Mouse (Mus musculus): Measurements from ENCODE around the gene Aip.

Gene Aip
- long read RNA-seq, experiment 1, transcript Aip-201 (6 exons, 1,261 nt): major isoform, 86 of 103 reads
- long read RNA-seq, experiment 1, transcript Aip-202 (7 exons, 1,378 nt): minor isoform, 6 of 103 reads
- long read RNA-seq, experiment 1, partial matches to known transcripts: 4 of 103 reads
- long read RNA-seq, experiment 1, other reads (novel, unspliced or antisense): 7 of 103 reads
- long read RNA-seq, experiment 2, transcript Aip-202 (7 exons, 1,378 nt): minor isoform, 10 of 156 reads
- long read RNA-seq, experiment 2, transcript Aip-201 (6 exons, 1,261 nt): major isoform, 131 of 156 reads
- long read RNA-seq, experiment 2, partial matches to known transcripts: 5 of 156 reads
- long read RNA-seq, experiment 2, other reads (novel, unspliced or antisense): 9 of 156 reads

DNA sequence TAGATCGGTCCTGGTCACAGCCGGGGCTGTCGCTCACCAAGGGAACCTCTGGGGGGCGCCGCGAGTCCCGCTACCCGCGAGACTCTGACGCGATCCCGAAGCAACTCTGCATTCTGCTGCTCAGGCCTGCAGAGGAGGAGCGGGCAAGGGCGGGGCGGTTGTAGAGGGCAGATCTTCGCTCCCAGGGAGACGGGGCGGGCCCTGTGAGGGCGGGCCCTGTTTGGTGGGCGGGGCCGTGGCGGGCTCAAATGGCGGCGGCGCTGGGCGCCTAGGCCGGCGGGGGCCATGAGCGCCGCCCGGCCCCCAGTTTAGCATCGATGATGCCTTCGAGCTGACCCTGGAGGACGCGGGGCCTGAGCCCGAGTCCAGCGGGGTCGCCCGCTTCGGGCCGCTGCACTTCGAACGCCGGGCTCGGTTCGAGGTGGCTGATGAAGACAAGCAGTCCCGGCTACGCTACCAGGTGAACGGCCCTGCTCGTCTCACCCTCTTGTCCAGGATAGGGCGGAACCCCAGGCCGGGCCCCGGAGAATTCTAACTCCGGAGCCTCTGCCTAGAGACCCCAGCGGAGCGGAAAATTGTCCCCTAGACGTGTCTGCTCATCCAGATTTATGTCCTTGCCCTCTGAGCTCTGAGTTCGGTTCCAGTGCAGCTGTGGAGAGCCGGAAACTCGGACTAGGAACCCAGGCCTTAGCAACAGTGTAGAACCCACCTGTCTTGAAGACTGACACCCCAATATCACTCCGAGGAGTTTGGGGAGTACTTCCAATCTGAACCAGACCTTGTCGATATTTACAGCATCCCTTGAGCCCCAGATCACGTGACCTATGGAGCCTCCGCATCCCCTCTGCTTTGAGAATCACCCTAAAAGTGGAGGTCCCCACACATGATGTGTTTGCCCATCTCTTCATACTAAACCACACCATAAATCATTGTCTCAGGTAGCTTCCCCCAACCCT, at the start of gene Aip:
TSS of gene Aip (minus strand) at position 118 of the 956 bp plus-strand sequence.
- intact Hi-C loops (cut with DNase I): loop anchor here (2.0 kb wide), 1 partner anchor 21 kb away; no protein-coding TSS in a partner anchor

DNA sequence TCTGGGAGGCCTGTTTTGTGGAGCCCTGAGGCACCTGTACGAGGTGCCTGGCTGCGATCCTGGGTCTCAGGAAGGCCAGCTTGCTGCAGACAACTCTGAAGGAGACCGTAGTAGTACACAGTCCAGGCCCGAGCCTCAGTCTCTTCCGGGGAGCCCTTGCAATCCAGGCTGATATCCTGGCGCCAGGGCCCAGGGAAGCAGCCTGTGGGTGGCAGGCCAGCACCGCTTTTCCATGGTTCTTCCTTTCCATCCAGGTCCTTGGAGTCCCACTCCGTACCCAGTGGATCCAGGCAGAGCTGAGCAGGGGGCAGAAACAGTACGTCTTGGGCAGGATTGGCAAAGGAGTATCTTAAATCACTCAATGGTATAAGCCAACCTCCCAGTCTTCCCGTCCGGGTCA, 47.3 kb upstream of the Aip start:
- intact Hi-C loops (cut with DNase I): no loop called here

DNA sequence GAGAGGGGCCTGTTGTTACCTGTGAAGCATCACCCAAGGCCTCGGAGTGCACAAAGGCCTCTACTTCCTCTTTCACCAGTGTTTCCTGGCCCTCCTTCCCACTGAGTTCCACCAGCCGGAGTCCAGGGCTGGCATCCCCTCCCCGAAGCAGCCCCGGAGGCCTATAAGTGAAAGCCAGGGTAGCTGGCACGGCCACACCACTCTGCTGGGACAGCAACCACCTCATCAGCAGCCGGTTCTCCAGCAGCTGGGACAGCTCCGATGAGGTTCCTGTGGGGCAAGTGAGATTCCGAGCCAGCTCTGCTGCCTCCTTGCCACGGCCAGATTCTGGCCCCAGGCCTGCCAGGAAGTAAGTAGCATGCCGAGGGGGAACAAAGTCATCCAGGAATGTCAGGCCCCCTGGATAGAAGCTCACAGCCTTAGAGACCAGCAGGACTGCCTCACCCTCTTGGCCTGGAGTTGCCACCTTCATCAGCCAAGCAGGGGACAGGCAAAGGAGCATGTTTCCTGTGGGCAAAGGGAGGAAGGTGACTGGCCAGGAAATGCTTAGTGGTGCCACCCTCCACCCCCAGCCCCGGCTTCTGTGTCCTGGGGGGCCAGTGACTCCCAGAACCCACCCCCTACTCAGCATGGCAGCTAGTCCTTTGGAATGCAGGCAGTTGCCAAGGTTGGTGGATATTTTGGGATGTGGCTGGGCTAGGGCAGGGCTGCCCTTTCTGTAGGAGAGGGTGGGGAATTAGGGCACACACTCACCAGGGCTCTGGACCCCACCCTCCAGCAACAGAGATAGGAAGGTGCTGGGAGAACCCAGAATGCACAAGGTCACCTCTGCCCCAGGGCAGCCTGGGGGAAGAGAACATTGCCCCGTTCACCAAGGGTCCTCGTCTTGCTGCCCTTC, 46.0 kb upstream of the Aip start:
- intact Hi-C loops (cut with DNase I): no loop called here

DNA sequence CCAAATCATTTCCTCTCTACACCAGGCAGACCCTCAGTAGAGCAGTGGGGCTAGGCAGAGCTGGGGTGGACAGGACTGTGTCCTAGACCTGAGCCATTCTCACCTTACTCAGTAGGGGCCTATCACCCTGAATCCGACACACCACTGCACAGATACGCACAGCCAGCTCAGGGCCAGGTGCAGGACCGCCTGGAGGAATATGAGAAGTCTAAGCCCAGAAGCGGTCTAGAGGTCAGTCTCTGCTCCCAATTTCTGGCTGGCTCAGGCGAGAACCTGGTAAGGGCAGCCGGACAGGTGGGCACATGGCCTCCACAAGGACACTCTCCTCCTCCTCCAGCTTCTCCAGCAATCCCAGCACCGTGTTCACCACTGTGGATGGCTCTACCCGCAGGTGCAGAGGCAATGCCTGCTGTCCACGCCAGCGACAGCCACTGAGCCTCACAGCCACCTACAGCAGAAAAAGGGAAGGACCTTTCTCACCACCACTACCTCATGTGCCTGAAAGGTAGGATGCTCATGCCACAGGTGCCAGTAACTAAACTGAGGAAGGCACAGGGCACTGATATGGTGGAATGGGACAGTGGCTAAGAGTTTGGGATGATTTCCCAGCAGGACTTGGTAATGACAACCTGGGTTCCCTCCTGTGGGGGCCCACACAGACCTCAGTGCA, 45.2 kb upstream of the Aip start:
- intact Hi-C loops (cut with DNase I): no loop called here

DNA sequence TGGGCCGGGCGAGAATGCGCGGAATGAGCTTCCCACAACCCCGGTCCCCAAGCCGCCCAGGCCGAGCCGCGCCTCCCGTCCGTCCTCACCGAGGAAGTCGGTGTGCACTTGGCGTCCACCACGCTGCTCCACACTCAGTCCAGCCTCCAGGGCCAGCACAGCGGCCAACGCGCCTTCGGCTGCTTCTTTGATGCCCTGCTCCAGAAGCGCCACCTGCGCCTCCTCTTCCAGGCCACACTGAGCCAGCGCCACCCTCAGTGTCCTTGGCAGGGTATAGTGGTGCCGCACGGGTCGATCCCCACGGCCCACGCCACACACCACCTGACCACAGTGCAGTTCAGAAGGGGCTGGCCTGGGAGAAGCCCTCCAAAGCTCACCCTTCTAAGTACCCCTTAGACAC, 44.2 kb upstream of the Aip start:
- intact Hi-C loops (cut with DNase I): no loop called here

DNA sequence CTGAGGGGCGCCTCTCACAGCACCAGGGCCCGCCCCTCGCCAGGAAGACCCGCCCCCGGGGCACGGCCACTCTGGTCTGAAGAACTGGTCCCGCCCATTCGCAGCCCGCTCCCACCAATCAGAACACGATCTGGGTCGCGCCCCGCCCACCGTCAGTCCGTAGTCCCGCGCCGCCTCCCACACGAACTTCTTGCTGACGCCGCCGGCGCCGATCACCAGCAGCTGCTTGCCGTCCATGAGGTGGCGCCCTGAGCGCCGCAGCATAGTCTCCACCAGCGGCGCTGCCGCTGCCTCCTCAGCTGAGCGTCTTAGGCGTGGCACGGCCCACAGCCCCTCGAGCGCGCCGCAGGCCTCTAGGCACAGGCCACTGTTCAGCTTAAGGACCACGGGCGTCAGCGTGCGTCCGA, 43.7 kb upstream of the Aip start:
- intact Hi-C loops (cut with DNase I): no loop called here

DNA sequence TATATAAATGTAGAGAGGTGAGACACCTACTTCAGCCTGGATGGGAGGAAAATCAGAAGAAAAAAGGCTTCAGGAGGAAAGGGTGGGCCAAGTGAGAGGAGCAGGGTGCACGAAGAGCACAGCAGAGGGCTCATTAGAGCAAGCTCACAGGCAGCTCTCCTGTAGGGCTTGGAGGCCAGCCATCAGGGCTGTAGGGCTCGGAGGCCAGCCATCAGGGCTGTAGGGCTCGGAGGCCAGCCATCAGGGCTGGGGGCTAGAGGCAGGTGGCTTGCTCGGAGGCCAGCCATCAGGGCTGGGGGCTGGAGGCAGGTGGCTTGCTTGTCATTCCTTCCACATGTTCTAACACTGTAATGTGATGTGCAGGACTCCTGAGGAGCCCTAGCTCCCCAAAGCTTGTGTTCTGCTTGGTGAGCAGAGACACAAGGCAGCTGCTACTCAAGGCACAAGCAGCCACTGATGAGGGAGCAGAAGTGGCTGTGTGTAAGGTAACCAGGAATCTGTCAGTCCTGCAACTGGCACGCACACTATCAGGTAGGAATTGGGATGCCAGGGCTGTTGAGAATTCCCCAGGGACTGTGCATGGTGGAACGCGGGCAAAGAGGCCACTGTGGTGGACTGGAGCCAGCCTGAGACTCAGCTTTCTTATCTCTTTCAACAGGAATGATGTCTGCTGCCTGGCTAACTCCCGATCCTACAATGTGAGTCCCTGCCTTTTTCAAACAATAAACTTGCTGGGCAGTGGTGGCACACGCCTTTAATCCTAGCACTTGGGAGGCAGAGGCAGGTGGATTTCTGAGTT, 41.2 kb upstream of the Aip start:
- intact Hi-C loops (cut with DNase I): no loop called here

DNA sequence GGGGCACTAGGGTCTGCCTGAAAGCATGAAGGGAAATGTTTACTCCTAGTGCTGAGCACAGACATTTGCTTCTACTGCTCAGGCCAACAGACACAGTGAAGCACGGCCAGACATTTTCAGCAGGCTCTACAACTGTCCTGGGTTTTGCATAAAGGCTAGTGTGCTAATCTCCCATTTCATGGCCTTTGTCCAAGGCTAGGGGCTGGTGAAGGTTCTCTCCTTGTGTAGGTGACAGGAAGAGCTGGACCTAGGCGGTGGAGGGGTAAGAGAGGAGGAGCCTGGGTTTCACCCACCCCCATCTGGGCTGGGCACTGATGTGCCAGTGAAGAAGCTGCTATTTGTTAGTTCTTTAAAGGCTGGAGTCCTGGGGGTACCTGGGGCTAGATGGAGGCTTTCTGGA, 39.1 kb upstream of the Aip start:
- intact Hi-C loops (cut with DNase I): no loop called here

DNA sequence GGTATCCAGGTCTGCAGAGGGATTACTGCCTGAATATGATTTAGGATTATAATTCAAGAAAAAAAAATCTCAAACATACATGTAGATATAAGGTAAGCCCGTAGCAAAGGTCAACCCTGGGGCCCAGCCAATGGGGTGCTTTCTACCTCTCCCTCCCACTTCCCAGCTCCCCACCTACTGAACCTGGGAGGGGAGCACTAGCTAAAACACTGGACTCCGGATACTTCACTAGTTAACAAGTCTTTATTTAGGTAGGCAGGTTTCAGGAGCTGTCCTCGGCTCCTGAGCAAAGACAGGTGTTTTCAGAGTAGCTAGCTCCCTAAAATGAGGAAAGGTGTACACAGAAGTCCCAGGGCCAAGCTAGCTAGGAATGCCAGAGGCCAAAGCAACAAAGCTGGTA, 38.4 kb upstream of the Aip start:
- intact Hi-C loops (cut with DNase I): no loop called here

DNA sequence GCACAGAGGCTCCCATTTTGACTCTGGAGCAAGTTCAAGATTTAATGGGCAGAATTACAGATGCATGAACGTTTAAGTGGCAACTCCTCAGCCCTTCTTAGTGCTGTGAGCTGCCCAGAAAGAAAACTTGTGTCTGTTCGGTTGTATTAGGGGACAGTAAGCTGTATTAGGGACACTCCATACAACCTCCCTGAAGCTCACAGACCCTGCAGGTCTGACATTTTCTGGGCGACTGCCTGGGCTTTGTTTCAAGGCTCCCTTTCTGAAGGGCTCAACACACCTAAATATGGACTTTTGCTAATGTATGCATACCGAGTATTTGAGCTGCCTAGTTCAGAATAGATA, 37.9 kb upstream of the Aip start:
- intact Hi-C loops (cut with DNase I): no loop called here

DNA sequence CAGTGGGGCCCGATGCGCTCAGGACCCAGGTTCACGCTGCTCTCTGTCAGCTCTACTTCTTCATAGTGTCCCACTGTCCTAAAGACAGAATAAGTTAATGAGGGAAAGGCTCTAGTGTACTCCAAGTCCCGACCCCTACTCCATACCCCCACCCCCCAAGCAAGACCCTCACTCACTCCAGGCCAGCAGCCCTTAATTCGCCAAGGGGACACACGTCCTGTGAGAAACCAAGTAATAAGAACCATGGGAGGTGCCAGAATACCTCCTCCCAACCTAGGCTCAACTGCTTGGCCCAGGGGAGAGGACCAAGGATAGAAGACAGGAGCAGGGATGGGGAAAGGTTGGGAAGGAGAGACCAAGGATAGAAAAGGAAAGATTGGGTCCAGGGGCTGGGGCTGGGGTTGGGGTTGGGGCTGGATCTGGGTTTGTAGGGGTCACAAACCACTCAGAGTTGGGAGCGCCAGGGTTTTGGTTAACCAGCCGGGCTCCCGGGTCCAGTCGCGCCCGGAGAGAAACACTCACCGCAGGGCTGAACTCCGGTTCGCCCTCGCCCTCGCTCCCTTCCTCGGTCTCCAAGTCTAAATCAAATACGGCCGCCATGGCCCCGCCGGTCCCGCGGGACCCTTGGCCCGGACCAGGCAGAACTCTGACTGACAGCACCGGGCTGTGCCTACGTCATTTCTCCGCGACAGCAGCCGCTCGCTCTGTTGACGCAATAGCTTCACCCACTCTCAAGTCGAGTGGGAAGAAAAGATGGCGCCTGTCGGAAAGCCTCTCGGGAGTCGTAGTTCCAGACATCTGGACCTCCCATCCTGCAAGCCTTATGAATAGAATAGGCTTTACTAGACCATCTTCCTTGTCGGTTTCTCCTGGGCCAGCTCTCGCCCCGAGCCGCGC, 37.2 kb upstream of the Aip start, which contains the start of gene Rps6kb2:
TSS of gene Rps6kb2 (minus strand) at position 709 of the 897 bp plus-strand sequence.
- intact Hi-C loops (cut with DNase I): no loop called here

DNA sequence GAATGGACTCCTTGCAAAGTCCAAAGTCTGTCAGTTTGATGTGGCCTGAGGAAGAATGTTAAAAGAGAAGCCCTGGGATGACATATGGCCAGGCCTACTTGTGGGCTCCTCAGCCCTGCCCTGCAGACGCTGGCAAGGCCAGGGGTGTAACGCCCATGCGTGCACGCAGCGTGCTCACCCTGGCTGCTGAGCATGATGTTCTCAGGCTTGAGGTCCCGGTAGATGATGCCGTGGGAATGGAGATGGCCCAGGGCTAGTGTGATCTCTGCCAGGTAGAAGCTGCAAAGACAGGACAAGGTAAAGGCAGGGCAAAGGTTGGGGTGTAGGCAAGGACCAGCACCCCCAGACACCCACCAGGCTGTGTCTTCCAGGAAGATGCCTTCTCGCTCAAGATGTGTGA, 33.4 kb upstream of the Aip start:
- intact Hi-C loops (cut with DNase I): no loop called here

DNA sequence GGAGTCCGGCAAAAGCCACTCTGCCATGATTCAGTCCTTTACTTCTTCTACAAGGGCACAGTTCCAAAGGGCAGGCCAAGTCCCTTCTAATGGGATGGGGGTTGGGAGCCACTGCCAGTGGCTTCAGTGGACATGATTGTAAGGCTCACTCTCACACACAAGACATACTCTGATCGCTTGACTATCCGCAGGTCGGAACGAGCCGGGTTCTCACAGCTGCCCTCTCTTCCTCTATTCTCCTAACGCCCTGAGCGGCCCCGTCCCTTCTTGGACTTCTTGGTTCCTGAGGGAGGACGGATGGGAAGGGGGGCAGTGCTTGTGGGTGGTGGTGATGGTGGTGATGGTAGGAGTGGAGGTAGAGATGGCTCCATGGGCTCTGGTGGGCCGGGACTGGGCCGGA, 31.1 kb upstream of the Aip start:
- intact Hi-C loops (cut with DNase I): no loop called here

DNA sequence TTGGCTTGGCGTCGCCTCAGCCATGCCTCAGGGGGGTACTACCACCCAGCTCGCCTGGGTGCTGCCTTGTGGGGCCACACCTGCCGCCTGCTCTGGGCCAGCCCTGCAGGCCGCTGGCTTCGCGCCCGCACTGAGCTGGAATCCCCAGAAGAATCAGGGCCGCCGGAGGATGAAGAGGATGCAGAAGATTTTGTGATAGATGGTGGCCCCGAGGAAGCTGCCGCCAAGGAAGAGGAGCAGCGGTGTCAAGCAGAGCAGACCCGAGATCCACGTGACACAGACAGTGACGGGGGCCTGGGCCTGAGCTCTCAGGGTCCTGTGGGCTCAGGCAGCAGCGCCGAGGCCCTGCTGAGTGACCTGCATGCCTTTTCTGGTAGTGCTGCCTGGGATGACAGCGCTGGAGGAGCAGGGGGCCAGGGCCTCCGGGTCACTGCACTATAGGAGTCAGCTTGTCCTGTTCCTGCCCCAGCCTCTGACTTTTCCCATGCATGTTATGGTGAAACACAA, 30.5 kb upstream of the Aip start:
- intact Hi-C loops (cut with DNase I): no loop called here

DNA sequence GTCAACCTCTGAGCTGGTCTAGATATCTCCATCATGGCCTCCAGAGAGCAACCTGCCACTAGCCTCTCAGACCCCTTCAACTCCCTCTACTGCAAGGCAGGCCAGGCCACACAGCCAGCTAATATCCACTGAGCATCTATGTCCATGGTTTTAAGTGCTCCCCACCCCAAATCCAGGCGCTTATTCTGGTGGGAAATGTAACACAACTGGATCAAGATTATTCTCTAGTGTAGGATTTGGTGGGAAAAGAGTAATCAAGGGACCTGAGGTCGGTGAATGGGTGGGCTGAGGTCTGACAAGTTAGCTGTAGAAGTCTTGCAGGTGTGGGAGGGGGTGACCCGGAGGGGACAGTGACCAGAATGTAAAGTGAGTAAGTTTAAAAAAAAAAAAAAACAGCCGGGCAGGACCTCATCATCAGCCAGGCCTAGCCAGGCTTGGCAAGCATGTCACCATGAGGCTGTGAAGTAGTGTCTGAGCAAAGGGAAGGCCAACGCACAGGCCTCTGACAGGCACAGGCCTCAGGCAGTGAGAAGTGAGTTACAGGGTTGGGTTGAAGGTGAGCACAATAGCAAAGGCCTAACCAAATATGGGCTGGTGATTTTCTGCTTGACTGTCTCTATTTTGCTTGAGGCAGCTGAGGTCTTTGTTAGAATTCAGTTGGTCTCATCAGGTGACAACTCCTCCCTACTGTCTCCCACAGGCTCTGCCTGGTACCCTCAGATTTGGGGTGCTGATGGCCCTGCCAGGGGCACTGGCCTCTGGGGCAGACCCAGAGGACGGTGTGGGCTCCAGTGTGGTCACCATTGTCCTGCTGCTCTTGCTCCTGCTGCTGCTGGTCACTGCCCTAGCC, 29.8 kb upstream of the Aip start:
- intact Hi-C loops (cut with DNase I): no loop called here

DNA sequence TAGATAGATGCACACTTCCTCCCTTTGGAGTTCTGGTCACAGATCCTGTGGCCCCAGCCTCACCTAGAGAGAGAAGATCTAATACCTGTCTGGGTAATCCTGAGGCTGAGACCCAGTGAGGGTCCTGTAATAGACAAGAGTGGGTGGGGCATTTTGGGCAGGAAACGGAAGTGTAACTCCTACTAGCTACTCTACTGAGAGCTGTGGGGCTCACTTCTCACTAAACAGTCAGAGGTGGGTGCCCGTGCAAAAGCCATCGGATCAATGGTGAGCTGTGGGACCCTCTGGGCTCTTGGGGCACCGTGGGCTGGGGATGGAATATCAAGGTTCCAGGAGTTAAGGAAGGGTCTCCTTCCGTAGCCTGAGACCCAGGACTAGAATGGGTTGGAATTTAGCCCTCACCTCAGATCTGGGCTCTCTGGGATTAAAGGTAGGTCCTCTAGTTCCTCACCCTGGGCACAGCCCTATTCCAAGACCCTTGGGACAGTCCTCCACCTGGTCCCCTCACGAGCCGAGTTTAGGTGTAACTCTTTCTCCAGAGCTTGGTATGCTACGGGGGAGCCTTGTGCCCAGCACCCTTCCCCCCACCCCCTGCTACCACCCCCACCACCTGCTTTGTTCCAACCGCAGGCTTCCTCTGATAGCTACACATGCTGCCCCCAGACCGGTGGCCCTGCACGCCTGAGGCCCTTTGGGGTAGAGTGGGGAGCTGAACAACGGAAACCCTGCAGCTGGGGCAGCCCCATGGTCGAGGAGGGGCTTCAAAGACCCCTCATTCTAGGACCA, 29.0 kb upstream of the Aip start:
- intact Hi-C loops (cut with DNase I): no loop called here

DNA sequence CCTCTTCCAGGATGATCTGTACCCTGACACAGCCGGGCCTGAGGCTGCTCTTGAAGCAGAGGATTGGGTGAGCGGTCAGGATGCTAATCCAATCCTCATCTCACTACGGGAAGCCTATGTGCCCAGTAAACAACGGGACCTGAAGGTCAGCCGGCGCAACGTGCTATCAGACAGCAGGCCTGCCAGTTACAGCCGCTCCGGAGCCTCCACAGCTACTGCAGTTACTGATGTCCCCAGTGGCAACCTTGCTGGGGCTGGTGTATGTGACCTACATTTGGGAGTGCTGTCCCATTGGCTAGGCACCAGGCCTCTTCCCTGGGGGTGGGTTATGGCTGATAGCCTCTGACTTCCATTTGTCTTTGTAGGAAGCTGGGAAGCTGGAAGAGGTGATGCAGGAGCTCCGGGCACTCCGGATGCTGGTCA, 27.6 kb upstream of the Aip start, which contains the start of gene Ptprcap:
TSS of gene Ptprcap (plus strand) at position 373 of the 423 bp plus-strand sequence.
- intact Hi-C loops (cut with DNase I): no loop called here
